Mouse (Mus musculus) G1E (cell line): ENCODE measurements at regions not wholly inside any gene's neighbourhood (a gene's known extent, or its start where the extent isn't known, plus 50 kb on each side); places are given as distances from the start of the nearest gene placed in this dataset.

Source experiments
- ATAC-seq: 2 replicates; pipeline ENCODE4 v1.8.0; 2016; ENCODE audit warnings: mild to moderate bottlenecking; ENCODE audit not compliant: insufficient number of reproducible peaks, poor library complexity, low FRiP score, severe bottlenecking; ENCODE audit errors: extremely low read depth
- DNase-seq: peaks from one replicate; pipeline ENCODE4 v3.0.0; 2012; ENCODE audit warnings: low spot score
- H3K27me3 ChIP-seq: 2 replicates; pipeline ENCODE4 v1.6.1; 2012; ENCODE audit warnings: mild to moderate bottlenecking, low read length, inconsistent platforms; ENCODE audit not compliant: insufficient read depth
- H3K36me3 ChIP-seq: replicated peaks from 2 replicates; pipeline ENCODE3; 2012; ENCODE audit warnings: mild to moderate bottlenecking, inconsistent platforms
- H3K4me1 ChIP-seq: 2 replicates; pipeline ENCODE4 v1.6.1; 2012; ENCODE audit warnings: low read depth, low read length, inconsistent platforms, mixed read lengths; ENCODE audit not compliant: insufficient read depth
- H3K4me3 ChIP-seq: 2 replicates; pipeline ENCODE4 v1.5.1; 2012; ENCODE audit warnings: low read depth, mild to moderate bottlenecking, inconsistent platforms, low read length, moderate library complexity, mixed read lengths
- H3K9me3 ChIP-seq: replicated peaks from 2 replicates; pipeline ENCODE4 v1.6.1; 2012; ENCODE audit warnings: inconsistent platforms
- CTCF ChIP-seq: IDR thresholded peaks from 2 replicates; pipeline ENCODE4 v1.5.1; 2012; ENCODE audit warnings: low read depth, low read length, inconsistent platforms, mixed read lengths
- GATA1 ChIP-seq: IDR thresholded peaks from 2 replicates; pipeline ENCODE4 v1.6.1; 2012; ENCODE audit warnings: borderline replicate concordance, low read length, inconsistent platforms, mixed read lengths
- GATA2 ChIP-seq: IDR thresholded peaks from 2 replicates; pipeline ENCODE4 v1.6.1; 2012; ENCODE audit warnings: low read depth, low read length, inconsistent platforms, borderline replicate concordance
- POLR2AphosphoS5 ChIP-seq: IDR thresholded peaks from 2 replicates; pipeline ENCODE4 v1.6.1; 2012; ENCODE audit warnings: low read depth, low read length, inconsistent platforms; ENCODE audit not compliant: insufficient replicate concordance
- TAL1 ChIP-seq: conservative IDR thresholded peaks from 2 replicates; pipeline ENCODE4 v1.6.1; 2012; ENCODE audit warnings: low read depth, low read length, inconsistent platforms, mixed read lengths

GRCm38 (mm10) chr10:111912561-111912960, 59.9 kb upstream of the Krr1 start:
- ATAC-seq (no peak), DNase-seq (no peak)
- TF ChIP-seq POLR2AphosphoS5: no peak
- no peak for TF ChIP-seq CTCF
- TF ChIP-seq GATA1: no peak
- TF ChIP-seq TAL1: no peak
- TF ChIP-seq GATA2: no peak
- peaks cover 17% of the 10 kb centered on the region for H3K9me3 ChIP-seq
- H3K36me3 ChIP-seq: no peaks in the 10 kb centered on the region
- H3K4me3 ChIP-seq: no peak overlapping the region
- no peaks in the 10 kb centered on the region; the same call in 1 of the 2 replicates for H3K4me1 ChIP-seq
- H3K27me3 ChIP-seq: 0 out of 2 replicates have a peak, but pooled peaks cover 2% of the 10 kb centered on the region

DNA sequence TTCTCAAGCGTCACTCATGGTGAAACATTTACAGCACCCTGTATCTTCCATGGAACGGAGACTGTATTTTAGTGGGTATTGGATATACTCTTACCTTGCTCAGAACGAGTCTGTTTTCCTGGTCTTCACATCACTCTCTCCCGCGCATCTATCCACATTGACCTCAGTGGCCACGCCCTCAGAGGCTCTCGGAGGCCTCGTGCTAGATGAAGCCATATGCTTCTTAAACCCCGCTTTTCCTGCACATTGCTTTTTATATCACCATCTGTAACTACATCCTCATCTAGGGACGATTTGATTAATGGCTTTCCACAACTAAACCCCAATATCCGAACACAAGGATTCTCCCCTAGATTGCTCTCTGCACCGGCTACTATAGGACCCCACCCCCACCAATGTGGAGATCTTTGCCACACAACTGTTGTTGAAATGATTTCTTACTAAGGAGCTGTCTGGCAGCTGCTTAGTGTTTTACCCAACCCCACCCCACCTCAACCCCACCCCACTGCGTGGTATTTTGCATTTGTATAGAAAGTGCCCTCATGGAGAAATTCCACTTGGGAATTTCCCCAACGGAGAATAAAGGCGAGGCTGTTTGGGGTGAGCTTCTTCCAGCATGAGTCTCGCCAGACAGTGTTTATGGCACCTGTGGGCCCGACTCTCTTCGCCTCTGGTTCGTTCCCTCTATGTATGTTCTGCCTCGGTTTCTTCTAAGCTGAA, 59.2 kb upstream of the Krr1 start:
- H3K9me3 ChIP-seq: peaks cover 17% of the 10 kb centered on the region
- H3K36me3 ChIP-seq: no peaks in the 10 kb centered on the region
- no peak for TF ChIP-seq GATA1
- TF ChIP-seq POLR2AphosphoS5: no peak
- no peak for TF ChIP-seq TAL1
- no peaks in the 10 kb centered on the region for H3K27me3 ChIP-seq
- no peak for DNase-seq
- ATAC-seq: no peak
- peaks cover 5% of the 10 kb centered on the region for H3K4me1 ChIP-seq
- no peak overlapping the region for H3K4me3 ChIP-seq

GRCm38 (mm10) chr10:111914231-111914630, 58.2 kb upstream of the Krr1 start:
- no peak for DNase-seq
- TF ChIP-seq GATA2 (no peak), GATA1 (no peak), TAL1 (no peak), CTCF (no peak), POLR2AphosphoS5 (no peak)
- no peak overlapping the region for H3K4me3 ChIP-seq
- H3K27me3 ChIP-seq: no peaks in the 10 kb centered on the region
- H3K4me1 ChIP-seq: peaks cover 15% of the 10 kb centered on the region
- peaks cover 17% of the 10 kb centered on the region for H3K9me3 ChIP-seq
- ATAC-seq: no peak
- no peaks in the 10 kb centered on the region for H3K36me3 ChIP-seq

GRCm38 (mm10) chr10:111918071-111918507, 54.4 kb upstream of the Krr1 start:
- DNase-seq (no peak), ATAC-seq (no peak)
- Histone ChIP-seq H3K27me3 (no peaks in the 10 kb centered on the region), H3K9me3 (peaks cover 1% of the 10 kb centered on the region; the same call in 1 of the 2 replicates), H3K36me3 (no peaks in the 10 kb centered on the region), H3K4me1 (peaks cover 35% of the 10 kb centered on the region), H3K4me3 (no peak overlapping the region)
- TF ChIP-seq CTCF (no peak), GATA1 (no peak), TAL1 (no peak), POLR2AphosphoS5 (no peak), GATA2 (no peak)

GRCm38 (mm10) chr10:111919475-111919874, 53.0 kb upstream of the Krr1 start:
- Histone ChIP-seq H3K4me3 (no peak overlapping the region), H3K27me3 (no peaks in the 10 kb centered on the region), H3K4me1 (peaks cover 48% of the 10 kb centered on the region), H3K9me3 (no peaks in the 10 kb centered on the region), H3K36me3 (no peaks in the 10 kb centered on the region)
- TF ChIP-seq TAL1: peak; percentile 88
- no peak for TF ChIP-seq CTCF
- ATAC-seq: peak; percentile 81
- peak; percentile 36 for DNase-seq

GRCm38 (mm10) chr10:111921492-111921891, 51.0 kb upstream of the Krr1 start:
- no peaks in the 10 kb centered on the region for H3K9me3 ChIP-seq
- 0 out of 2 replicates have a peak, but pooled peaks cover 3% of the 10 kb centered on the region for H3K27me3 ChIP-seq
- TF ChIP-seq GATA2 (no peak), TAL1 (no peak), GATA1 (no peak), CTCF (no peak), POLR2AphosphoS5 (no peak)
- DNase-seq: no peak
- no peak overlapping the region for H3K4me3 ChIP-seq
- H3K36me3 ChIP-seq: no peaks in the 10 kb centered on the region
- no peak for ATAC-seq
- H3K4me1 ChIP-seq: peaks cover 61% of the 10 kb centered on the region
